Mouse (Mus musculus): ENCODE measurements around the gene Rpp25l.
A peak's percentile ranks its signal among the peaks of the same experiment; 100 is the strongest.

Rpp25l gene

DNA sequence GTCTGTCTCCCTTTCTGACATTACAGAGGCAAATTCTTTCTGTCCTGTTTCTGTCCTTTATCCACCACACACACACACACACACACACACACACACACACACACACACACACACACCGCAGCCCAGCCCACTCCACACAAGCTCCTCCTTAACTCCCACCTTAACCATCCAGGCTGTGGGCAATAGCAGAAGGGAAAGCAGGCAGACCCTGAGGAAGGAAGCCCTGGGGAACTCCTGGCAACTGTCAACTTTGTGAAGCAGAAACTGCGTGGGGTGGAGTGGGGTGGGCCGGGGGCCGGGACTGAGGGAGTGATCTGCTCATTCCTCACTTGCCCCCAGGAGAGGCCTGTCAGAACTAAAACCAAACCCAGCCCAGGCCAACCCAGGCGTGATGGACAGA lies 41.8 kb downstream of the Rpp25l start:
- no peak for DNase-seq (ENCODE audit: low read depth, low spot score)

- no peak for DNase-seq (ENCODE audit: low read depth, low spot score)
These were observed 42.5 kb downstream of the Rpp25l start for GRCm38 (mm10) chr4:41670836-41671235.

DNA sequence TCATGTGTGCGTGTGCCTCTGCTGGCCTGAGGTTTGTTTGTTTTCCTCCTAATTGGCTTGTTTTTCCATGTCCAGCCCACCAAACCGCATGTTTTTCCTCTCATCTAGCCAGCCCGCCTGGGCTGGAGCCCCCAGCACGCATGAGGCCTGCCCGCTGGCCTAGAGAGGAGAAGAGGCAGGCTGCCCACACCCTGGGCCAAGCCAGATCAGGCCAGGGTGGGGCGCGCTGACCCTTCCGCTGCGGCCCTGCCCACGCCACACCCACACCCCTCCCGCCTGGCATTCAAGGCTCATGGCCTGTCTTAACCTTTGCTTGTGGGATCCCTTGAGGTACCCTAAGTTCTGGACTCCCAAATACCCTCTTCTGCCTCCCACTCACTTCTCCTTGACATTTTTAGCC lies 46.7 kb downstream of the Rpp25l start:
- DNase-seq (ENCODE audit: low read depth, low spot score) = no peak

DNA sequence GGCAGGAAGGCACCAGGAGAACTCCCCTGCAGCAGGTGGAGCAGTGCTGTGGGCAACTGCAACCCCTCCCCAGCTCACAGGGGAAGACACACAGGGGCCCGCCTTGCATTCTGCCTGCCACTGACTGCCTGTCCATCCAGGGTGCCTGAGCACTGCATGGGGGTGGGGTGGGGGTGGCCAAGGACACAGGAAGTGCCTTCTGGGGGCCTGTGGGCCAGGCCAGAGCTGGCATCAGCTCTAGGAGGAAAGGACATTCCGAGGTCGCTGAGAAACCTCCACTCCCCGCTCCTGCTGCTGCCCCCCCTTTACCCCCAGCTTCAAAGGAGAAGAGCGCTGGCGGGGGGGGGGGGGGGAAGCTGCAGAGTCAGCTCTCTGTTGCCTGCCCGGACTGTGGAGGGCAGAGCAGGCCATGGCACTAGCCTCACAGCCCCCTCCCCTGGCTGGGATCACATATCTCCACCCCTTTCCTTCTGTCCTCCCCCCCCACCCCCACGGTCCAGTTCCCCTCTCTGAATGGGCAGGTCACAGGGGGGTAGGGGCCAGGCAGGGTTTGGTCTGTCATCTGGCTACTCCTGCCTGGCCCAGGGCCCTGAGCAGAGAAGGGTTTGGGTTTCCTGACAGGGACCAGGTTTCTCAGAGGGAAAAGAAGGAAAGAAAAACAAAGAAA lies 48.2 kb downstream of the Rpp25l start:
- DNase-seq (ENCODE audit: low read depth, low spot score) = no peak

GRCm38 (mm10) chr4:41664533-41664932 lies 48.8 kb downstream of the Rpp25l start:
- peak; percentile 57 for DNase-seq (ENCODE audit: low read depth, low spot score)

GRCm38 (mm10) chr4:41663614-41664013 lies 49.7 kb downstream of the Rpp25l start:
- DNase-seq (ENCODE audit: low read depth, low spot score) = no peak

- no peak for DNase-seq (ENCODE audit: low read depth, low spot score)
These were observed 50.6 kb downstream of the Rpp25l start for GRCm38 (mm10) chr4:41662723-41663122.
